Mouse (Mus musculus): Measurements from ENCODE around the gene Myrf.
A peak's percentile ranks its signal among the peaks of the same experiment; 100 is the strongest.

Gene Myrf

DNA sequence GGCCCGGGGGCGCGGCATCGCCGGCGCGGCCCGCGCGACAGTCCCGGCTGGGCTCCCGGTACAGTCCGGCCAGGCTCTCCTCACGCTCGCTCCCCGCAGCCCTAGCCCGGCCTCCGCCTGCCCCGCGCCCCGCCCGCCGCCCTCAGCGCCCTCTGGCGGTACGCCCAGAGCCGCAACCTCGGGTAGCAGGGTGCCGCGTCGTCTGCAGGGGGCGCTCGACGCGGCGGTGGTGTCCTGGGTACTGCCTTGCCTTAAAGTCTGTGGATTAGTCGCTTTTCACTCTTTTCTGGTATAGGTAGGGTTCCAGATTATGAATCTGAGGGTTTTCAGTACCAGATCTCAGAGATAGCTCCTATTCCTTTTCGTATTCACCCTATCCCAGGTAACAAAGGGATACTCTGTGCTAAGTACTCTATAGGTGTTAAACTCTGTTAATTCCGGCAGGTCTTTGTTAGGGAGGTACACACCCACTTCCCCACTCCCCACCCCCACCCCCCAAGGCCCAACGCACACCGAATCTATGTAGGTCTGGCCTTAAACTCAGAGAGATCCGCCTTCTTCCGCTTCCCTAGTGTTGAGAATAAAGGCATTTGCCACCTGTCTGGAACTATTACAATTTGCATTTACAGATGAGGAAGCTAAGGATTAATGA is at the start of gene Myrf:
TSS of gene Myrf (minus strand) at position 95 of the 652 bp plus-strand sequence.
- peak; percentile 80 for DNase-seq (ENCODE audit: low read depth, low spot score)

DNA sequence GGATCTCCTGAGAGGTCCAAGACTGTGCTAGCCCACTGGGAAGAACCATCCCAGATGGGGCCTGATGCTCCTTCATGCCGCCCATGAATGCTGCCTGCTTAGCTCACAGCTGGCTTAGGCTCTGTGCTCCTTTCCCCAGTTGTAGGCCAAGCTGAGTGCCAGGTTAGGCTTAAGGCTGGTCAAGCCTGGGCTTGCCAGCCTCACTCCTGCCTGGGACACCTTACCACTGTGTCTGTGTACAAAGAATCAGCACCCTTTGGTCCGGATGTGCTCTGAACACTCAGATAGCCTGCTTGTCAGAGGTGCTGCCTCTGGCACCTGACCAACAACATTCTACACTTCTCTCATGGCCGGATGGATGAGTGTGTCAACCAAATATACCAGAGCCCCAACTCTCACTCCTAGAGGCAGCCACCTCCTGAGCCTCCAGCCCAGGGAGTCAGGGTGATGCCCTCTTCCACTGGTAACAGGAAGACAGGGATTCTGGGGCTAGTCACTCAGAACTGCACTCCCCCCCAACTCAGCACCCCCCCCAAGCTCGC is 49.1 kb upstream of the Myrf start:
- no peak for DNase-seq (ENCODE audit: low read depth, low spot score)

DNA sequence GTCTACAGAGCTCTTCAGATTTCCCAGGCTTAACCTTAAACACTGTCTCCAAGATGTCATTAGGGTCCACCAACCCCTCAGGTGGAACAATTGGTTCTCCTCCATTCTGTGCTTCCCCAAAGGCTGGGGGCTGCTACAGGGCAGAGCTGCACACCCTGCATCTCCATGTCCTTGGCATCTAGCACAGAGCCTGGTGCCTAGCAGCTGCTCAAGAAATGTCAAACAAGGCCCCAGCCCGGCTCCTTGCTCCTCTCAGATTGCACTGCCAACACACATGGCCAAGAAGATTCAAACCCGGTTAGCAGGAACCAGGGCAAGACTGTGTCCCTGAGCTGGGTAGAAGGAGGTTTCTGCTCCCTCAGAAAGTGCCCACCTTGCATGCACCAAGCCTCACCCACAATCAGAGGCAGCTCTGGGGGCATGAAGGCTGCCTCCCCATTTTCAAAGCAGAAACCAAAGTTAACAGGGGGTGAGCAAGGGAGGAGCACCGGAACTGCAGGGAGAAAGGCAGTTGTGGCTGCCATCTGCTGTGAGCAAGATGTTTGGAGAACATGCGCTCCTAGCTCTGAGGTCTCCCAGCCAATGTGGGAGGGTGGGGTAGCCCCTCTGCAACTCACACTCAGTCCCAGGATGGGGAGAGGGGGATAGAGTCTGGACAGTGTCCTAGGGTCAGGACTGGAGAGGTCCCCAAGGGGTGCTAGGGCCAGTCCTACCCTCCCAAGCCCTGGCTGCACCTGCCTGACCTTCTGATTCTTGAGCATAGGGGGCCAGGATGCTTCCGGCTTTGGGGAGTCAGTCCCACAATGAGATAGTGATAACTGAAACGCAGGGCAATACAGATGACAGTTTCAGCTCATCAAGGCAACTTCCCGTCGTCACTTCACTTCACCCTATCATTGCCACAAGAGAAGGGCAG is 47.8 kb upstream of the Myrf start:
- DNase-seq (ENCODE audit: low read depth, low spot score): no peak

DNA sequence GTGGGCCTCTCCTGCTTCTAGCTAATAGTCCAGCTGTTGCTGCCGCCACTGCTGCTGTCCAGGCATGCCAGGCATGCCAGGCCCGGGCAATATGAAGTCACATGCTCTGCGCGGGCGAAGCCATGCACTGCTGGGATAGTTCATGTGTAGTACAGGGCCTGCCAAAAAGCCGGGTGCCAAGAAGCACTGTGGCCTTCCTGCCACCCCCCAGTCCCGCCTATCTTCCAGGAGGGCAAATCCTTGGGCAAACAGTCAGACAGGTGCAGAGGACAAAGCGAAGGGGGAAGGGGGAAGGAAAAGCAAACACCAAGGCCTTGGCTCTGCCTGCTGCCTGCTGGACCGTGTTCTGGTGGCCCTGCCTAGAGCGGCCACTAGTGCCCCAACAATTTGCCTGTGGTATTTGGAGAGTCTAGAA is 45.9 kb upstream of the Myrf start:
- DNase-seq (ENCODE audit: low read depth, low spot score): no peak

DNA sequence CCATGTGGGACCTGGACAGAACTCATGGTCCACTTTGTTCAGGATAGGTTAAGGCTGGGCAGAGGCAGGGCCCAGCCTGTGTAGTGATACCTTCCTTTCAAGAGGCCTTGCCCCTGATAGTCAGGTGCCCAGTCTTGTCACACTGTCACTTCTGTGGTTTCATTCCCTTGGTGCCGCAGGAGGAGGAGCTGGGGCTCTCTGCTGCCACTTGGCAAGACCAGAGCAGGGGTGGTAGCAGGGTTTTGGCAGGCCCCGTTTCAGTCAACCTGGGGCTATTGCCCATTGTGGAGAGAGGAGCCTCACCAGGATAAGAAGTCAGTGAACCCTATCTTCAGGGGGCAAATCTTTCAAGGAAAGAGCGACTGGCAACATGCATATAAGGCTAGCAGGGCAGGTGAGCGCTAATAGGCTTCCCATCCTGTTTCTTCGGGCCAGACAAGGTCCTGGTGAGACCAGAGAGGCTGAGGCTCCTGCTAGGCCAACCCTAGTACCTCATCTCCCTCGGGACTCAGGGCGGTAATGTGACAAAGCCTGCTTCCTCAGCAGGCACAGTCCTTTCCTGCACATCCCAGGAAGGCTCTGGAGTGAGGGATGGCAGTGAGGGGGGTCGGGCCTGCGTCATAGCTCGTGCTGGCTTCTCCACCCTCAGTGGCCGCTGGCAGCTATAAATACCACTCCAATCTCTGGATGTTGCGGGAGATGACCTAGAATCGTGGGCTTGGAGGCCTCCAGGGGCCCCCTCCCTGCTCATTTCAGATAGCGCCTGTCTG is 40.4 kb upstream of the Myrf start:
- no peak for DNase-seq (ENCODE audit: low read depth, low spot score)

DNA sequence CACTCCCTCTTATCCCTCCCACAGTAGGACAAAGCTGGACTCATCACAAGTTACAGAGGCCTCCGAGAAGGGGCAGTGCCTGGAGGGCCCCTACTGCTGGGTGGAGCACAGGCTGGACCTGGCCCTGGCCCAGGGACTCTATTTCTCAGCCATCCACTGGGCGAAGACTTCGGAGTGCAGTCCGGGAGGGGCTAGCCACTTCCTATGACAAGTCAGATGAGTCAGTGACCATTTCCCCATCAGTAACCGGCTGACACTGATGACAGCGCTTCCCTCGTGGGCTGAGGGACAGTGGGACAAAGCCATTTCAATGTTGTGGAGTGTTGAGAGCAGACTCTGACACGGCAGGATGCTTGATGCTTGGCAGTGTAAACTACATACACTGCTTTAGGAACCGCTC is 39.1 kb upstream of the Myrf start:
- no peak for DNase-seq (ENCODE audit: low read depth, low spot score)

DNA sequence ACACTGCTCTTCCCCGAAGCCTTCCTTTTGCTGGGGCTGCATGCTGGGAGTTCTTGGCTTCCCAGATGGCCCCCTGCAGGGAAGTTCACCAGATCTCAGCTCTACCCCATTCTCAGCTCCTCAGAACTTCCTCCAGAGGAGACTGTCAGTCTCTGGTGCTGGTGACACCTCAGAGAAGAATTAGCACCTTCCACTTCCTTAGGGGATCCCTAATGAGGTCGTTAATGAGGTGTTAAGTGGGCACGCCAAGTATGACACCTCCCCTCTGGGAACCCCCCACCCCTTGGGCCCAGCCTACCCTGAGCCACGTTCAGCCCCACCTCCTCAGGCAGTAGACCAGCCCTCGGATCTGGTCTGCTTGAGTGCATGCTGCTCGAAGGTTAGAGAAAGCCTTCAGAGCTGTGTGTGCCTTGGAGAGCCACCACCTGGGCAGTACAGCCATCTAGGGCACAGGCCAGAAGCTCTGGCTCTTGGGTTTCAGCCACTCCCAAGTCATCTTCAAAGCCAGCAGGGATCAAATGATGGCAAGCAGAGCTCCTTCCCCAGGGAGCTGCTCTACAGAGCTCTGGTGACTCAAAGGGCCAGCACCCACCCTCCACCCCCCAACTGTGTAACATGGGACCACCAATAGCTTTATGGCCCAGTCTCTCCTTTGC is 38.2 kb upstream of the Myrf start:
- DNase-seq (ENCODE audit: low read depth, low spot score): peak; percentile 19

DNA sequence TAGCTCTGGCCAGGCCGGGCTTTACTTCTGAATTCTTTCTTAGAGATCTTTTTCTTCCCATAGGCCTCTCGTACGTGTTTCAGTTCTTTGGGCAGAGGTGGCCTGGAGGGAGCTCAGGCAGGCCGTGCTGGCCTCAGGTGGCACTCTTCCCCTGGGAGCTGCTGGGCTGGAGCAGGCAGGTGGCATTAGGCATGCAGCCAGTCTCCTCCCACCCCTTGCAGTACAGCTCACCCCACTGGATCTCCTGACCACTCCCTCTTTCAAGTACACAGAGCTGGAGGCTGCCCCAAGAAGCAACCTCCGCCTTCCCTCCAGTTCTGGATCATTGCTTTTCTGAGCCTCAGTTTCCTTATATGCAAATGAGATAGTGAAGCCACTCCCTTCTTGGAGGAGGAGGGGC is 37.2 kb upstream of the Myrf start:
- no peak for DNase-seq (ENCODE audit: low read depth, low spot score)

DNA sequence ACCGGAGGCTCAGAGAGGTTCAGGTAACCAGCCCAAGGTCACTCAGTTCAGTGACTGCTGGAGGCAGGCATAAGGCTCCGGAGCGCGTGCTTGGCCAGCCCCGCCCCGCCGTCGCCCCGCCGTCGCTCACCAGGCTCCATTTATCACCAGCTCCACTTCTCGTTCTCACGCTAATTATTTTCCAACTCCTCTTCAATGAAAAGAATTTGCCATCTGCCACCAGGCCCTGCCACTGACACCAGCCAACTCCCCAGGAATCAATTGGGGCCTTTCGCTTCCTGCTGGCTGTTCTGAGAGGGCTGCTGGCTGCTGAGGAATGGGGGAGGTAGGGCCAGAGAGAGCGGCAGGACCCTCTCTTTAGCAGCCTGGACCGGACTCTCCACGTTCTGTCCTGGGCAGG is 36.8 kb upstream of the Myrf start:
- DNase-seq (ENCODE audit: low read depth, low spot score): no peak

DNA sequence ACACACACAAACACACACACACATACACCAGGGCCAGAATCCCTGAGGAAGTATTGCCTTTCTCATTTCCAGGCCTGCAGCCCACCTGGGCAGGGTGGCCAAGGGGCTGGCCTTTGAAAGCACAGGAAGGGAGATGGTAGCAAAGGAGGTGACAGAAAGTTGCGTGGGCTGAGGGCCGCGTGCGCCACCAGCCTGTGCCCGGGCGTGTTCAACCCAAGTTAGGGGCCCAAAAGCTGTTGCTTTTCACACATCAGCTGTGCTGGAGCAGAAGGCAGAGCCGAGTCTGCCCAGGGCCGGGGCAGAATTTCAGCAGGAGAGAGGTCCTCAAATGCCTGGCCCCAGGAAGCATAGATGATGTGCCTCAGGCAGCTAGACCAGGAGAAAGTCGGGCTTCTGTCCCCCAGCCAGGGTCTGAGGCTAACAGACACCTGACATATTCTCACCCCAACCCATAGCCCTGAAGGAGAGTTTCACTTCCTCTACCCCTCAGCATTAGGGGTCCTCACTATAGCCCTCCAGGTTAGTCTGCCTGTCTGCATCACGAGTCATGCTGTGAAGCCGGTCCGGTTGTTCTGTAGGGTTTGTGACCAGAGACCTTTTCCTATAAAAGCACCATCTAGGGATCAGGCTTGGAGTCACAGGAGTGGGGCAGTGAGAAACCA is 36.1 kb upstream of the Myrf start:
- DNase-seq (ENCODE audit: low read depth, low spot score): no peak

DNA sequence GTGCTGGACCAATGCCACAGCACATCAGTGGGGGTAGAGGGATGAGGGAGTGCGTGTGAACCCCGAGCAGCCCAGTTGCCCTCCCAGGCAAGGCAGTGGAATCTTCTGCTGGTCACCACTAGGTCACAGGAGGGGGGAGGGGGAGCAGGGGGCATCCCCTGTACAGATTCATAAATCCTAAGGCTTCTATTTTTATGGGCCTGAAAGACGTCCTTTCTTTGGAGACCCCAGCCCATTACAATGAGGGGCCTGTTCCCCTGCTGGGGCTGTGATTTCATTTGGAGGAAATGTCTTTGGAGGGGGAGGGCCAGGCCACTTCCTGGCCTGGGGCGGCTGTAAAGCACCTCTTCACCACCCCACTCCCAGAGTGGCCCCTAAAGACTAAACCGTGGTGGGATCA is 33.5 kb upstream of the Myrf start:
- DNase-seq (ENCODE audit: low read depth, low spot score): peak; percentile 46

DNA sequence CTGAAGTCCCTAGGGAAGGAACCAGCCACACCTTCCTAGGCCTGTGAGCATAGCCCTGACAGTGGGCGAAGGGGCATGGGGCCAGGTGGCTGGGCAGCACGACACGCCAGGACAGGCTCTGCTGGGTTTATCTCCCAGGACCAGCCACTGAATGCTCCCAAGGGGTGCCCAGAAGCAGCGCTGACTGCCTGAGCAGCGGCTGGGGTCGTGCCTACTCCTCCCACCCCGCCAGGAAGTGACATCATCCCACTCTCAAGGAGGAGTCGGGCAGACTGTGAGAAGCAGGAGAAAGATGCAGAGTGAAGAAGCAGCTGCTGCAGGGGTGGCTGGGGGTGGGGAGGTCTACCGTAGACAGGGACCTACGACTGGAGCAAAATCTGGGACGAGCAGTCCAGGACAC is 32.2 kb upstream of the Myrf start:
- no peak for DNase-seq (ENCODE audit: low read depth, low spot score)

DNA sequence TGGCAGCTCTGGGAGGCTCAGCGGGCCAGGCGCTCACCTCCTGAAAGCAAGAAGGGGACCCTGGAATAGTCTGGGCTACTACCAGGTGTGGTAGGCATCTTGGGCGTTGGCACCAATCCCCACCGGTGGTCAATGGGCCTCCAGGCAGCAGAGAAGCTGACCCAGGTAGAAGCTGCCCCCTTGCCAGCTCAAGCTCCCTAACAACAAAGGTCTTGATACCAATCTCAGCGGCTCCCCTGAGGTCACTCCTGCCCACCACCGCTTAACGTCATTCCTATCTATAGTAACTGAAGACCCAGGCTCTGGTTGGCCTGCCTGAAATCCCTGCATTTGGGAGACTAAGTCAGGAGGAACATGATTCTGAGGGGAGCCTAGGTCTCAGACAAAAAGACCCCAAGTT is 31.0 kb upstream of the Myrf start:
- DNase-seq (ENCODE audit: low read depth, low spot score): no peak

DNA sequence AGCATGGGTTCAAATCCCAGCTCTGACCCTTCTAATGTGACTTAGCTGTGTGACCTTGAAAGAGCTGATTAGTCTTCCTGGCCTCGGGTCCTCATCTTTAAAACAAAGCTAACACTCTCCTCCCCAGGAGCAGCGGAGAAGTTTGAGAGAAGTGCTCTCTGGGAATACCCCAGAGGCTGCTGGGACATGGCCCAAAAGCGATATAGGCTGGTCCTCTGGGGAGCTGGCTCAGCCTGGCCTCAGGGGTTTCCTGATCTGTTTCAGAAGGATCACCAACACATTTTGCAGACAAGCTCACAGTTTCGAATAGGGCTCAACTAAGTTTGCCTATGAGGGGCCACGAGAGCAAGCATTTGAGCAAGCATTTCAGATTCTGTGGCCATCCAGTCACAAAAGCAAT is 29.8 kb upstream of the Myrf start:
- no peak for DNase-seq (ENCODE audit: low read depth, low spot score)

DNA sequence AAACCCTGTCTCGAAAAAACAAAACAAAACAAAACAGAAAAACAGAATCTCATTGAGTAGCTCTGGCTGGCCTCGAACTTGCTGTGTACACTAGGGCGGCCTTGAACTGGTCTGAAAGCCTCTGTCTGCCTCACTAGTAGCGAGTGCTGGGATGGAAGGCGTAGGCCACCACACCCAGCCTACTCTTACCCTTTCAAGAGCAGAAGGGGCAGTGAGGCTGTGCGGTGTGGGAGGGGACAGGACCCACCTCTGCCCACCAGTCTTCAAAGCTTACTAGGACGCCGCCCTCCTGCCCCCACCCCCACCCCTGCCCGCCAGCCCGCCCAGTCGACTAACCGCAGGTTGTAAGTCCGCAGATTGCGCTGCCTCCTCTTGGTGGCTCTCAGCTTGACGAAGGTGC is 28.3 kb upstream of the Myrf start:
- no peak for DNase-seq (ENCODE audit: low read depth, low spot score)

DNA sequence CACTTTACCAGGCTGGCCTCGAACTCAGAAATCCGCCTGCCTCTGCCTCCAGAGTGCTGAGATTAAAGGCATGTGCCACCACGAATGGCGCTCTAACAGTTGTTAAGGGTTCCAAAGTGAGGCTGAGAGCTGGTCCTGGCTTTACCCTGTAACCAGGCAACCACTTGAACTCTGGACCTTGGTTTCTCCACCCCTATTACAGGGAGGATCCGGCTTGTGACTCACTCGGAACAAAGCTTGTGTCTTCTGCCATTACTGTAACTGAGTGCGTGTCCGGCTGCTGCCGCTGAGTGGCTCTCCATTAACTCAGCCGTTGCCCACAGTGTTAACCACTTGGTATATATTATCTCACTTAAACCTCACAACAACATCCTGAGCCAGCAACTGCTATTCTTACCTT is 27.4 kb upstream of the Myrf start:
- no peak for DNase-seq (ENCODE audit: low read depth, low spot score)

DNA sequence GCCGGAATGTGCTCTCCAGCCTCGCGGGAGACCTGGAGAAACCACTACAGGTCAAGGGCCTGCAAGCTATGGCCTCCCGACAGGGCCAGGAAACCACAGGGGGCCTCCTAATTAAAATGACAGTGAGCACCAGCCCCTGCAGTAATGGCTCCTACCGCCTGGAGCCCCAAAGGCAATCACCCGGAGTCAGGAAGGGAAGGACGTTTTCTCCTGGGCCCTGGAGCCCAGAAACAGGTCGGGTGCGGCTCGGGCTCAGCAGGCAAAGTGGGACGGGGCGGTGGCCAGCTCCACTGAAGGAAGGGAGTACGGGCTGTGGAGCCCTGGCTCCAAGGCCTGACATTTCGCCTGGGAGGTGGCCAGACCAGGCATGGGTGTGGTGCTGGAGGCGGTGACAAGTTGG is 26.5 kb upstream of the Myrf start:
- no peak for DNase-seq (ENCODE audit: low read depth, low spot score)

DNA sequence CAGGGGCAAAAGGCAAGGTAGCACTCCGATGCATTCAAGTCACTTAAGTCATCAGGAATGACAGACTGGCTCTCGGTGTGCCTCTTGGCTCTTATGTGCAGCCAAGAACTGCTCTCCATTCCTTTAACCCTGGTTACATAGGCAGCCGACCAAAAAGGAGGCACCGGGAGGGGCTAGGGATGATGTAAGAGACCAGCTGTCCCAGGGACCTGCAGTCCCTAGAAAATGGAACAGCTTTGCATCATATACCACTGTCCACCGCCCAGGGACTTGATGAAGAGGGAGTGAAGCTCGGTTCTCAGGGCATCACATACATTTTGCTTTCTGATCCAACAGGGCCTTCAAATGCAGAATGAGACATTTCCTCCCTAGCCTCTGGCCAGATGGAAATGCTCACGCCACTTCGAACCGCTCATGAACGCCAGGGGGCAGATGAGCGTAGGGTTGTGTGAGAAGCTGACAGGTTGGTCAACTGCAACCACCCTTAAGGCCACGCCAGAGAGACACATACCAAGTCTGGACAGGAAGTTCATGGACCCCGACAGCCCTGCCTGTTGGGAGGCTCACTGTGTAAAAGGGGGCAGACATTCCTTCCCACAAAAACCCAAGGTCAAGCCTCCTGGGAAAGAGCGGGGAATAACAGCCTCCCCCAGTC is 25.8 kb upstream of the Myrf start:
- DNase-seq (ENCODE audit: low read depth, low spot score): peak; percentile 79

DNA sequence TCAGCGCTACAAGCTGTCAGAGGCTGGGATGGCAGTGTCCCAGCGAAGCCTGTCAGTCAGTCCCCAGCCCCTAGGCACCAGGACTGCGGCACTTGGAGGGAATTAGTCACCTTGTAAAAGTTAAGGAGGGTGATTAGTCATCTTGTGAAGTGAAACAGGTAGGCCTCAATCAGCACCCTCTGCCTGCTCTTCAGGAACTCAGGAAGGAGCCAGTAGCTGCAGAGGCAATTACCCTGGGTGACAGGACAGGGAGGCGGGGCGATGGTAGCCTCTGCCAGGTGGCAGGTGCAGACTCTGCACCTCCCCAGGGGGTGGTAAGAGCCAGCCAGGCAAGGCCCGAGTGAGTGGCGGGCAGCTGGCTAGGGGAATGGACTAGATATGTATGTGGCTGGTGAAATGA is 20.8 kb upstream of the Myrf start:
- no peak for DNase-seq (ENCODE audit: low read depth, low spot score)

DNA sequence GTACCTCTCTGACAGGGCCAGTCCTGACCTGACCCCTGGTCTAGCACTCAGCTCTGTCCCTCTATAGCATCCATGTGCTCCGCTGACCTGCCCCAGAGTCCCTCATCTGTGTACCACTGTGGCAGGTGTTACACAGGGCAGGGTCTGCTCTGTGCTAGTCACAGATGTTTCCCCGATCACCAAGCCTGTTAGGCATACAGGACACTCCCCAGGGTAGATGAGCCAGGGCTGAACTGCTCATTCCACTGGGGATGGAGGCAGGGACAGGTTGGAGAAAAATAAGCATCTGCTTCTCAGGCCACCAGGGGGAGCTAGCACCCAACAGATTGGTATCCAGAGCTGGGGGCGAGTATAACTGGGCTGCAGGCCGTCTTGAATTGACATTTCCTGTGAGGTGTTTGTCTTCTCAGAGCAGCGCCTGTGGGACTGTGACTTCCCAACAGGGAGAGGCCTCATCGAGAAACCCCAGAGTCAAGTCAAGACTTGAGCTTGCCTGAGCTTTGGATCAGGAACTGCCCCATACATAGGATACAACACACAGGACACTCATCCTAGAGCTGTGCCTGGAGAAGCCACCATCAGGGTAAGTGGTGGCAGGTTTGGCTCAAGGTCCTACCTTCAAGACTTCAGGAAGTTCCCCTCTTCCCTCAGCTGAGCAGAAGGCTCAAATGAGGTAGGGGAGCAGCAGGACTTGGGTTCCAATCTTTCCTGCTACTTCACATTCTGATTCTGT is 17.9 kb upstream of the Myrf start:
- peak; percentile 76 for DNase-seq (ENCODE audit: low read depth, low spot score)
